Mouse (Mus musculus) left cerebral cortex, postnatal 14 days (tissue): ENCODE measurements at regions not wholly inside any gene's neighbourhood (a gene's known extent, or its start where the extent isn't known, plus 50 kb on each side); places are given as distances from the start of the nearest gene placed in this dataset.

Source experiments
- DNase-seq, 2 experiments: peaks; one replicate each; pipeline ENCODE4 v3.0.0; 2021 to 2022; ENCODE audit warnings: low spot score in 2 of 2, mixed read lengths in 1 of 2
- intact Hi-C: fragments of 180-260 bp; cut with DNase I; formaldehyde crosslinking; loops from one replicate; pipeline ENCODE4 v1.15.1; 2025

DNA sequence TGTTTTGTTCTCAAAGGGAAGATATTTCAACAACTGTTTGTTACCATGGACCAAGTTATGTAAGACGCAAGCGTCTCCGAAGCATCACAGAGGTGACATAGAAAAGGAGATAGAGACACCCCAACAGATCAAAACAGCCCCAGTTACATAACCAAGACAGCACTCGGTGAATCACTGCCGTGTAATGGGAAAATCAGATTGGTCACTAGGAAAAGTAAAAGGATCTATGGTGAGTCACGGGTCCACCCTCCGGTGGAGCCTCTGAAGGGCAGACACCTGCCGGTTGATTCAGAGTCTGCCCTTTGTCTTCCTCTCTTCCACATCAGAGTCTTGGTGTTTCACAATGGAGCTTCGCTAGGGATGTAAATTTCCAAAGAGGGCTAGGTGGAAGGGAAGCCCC is 62.9 kb upstream of the Odc1 start:
- intact Hi-C loops: no loop called here
- no peak for DNase-seq

DNA sequence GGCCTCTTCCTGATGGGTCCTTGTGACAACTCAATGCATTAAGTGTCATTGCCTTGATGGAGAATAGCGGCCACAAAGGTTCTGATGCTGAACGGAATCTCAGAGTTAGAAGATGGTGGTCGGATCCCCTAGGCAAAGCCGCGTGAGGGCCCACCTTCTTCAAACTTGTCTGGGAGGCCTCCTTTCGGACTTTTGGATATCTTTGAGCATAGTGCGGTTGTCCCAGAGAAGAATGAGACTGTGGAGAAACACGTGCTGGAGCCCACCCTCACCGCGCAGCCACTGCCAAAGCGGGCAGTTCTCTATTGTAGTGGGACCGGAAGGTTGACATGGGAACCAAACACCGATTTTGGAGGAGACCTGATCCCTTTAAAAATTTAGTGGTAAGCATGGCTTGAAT is 62.4 kb upstream of the Odc1 start:
- DNase-seq: no peak
- intact Hi-C loops: no loop called here

DNA sequence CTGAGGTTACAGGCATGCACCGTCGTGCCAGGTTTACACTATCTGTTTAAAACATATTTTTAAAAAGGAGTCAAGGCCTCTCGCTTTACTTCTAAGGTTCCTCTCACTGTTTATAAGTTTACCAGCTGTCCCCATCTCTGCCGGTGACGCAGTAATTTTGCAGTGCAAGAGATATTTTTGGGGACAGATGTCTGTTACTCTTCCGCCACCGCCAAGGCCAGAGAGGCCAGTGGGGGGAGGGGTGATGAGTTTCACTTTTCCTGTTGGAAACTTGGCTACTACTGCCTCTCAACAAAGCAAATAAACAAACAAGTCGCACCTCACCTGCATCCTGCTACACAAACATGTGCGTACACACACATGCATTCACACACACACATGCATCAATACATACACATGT is 60.1 kb upstream of the Odc1 start:
- intact Hi-C loops: no loop called here
- peak in 1 of 2 experiments; percentile 4 for DNase-seq

DNA sequence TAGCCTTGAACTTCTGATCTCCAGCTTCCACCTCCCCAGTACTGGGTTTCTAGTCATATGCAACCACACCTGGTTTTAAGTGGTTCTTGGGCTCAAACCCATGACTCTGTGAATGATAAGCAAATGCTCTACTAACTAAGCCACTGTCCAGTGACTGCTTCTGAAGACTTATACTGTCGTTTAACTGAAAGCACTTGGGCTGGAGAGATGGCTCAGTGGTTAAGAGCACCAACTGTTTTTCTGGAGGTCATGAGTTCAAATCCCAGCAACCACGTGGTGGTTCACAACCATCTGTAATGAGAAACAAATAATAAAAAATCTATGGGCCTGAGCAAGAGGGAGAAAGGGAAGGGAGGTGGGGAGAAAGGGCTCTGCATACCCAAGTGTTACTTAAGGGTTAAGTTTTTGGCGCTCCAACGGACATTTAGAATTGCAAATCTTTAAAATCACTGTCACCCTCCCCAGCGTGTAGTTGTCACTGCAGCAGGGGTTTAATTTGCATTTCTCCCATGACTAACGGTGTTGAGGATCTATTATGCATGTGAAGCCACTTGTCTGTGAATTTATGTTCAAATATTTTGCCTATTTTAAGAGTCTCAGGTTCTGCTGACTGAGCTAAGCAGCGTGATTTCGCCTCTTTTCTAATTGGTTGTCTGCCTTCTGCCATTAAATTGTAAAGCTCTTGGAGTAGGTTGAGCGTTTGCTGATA is 58.4 kb upstream of the Odc1 start:
- intact Hi-C loops: no loop called here
- DNase-seq: no peak

DNA sequence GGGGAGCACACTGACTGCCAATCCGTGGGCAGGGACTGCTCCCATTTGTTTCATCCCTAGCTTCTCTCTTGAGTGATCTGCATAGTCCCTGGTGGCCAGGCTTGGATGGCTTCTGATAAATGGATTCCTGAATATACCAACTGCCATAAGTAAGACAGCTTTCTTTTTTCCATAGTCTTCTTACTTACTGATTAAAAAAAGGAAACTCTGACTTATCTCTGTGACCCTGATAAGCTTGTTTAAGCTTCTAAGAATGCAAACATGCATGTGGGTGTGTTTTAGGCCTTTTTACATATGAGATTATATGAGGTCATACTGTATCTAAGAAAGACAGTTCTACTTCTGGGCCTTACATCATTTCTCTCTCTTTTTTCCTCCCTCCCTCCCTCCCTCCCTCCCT is 57.3 kb upstream of the Odc1 start:
- intact Hi-C loops: no loop called here
- no peak for DNase-seq

DNA sequence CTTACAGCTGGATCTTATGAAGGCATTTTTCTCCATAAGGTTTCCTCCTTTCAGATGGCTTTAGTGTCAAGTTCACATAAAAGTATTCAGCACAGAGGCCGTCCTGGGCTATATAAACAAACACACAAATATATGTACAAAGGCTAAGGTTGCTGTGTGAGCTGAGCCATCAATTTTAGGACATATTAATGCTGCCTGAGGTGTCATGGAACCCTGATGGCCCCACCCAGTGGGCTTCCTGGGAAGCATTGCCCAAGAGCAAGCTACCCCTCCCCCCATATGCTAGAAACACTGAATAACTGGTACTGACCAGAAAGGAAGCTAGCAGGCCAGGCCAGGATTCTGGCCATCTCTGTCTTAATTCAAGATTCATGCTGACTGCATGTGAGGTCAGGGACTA is 56.4 kb upstream of the Odc1 start:
- intact Hi-C loops: no loop called here
- no peak for DNase-seq

DNA sequence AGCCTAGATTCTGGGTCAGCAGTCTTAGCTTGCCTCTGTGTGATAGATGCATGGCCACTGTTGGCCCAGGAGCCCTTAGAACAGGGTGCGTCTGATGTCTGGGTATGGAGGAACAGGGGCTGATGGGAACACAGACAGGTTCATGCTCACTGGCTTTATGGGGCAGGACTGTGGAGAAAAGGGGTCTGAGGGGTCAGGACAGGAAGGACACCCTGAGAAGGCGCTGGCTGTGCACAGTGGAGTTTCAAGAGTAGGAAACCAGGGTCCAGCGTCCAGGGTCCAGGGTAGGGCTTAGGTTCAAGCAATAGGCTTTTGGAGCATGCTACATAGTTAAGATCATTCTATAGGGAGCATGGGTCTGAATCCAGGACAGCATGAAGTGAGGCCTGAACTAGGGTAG is 54.6 kb upstream of the Odc1 start:
- intact Hi-C loops: no loop called here
- DNase-seq: no peak

DNA sequence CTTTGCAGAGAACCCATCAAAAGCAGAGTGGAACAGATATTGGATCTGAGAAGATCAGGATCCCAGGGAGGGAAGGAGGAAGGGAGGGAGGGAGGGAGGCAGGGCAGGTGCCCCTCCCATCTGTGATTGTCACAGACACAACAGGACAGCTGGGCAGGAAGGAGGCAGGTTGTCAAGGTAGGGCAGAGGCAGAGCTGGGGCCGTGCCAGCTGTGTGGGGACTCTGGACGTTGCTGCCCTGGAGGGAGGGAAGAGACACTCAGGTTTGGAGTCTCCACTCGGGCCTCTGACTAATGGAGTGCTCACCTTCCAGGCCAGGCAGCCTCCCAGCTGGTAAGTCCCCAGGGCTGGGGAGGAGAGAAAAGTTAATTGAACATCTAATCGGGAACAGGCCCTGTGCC is 52.0 kb upstream of the Odc1 start:
- intact Hi-C loops: no loop called here
- DNase-seq: no peak

DNA sequence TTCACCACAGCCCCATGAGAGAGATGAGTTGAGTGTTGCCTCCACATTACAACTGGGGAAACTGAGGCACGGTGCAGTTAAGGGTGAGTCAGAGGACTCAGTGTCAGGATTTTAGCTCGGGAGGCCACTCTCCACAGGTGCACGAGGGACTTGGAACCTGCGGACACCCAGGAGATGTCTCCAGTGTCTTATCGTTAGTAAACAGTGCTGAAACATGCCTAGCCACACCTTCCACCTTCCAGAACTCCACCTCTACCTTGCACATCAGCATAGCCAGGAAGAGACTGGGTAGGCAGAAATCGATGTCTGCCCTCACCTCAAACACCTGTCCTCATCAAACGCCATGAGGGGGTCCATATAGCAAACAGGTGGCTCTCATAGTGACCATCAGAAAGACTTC is 51.5 kb upstream of the Odc1 start:
- intact Hi-C loops: no loop called here
- no peak for DNase-seq

DNA sequence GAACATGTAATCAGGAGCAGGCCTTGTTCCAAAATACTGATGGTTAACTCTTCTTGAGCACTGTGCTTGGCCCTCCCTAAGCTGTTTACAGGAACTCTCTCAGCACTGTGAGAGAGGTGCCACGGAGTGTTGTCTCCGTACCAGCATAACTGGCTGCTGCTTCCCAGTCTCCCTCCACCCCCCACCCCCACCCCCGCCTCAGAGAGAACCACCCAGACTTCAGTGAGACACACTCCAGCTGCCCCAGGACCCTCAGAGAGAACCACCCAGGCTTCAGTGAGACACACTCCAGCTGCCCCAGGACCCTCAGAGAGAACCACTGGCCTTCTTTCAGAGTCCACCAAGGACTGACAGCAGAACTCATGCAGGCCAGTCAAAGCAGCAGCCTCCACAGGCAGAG is 50.8 kb upstream of the Odc1 start:
- intact Hi-C loops: no loop called here
- no peak for DNase-seq
